Comparison of ENCODE assay signal across 22 mouse cellular contexts in genomic region chr8:111962589-111962988, GRCm38 (mm10). TPM values are rescaled to one million over a fixed set of nuclear protein-coding genes. Genes with fewer than 3 reads are reported as not detected.
DNase-seq lines count a peak whose midpoint lies in the region; ATAC-seq and TF ChIP-seq lines count a peak whose summit lies in the region.
"Had no signal": no experiment of that assay in that cellular context is flagged by ENCODE, and none has a peak within 500 bp of the region (broad histone marks: within the 10 kb centered on the region; RNA-seq: fewer than 3 reads in every experiment).

No protein-coding gene starts in this region.

- peak overlapping the region; percentile 26 to 46; a peak in 3 of 4 replicates for H3K27ac ChIP-seq in heart, embryonic 14.5 days (replicated peaks in 1 of 2; ENCODE audit: control insufficient read depth in 1 of 2, insufficient read depth in 1 of 2, low read depth in 2 of 2, low read length in 2 of 2)
- H3K27ac ChIP-seq in heart, adult 2 months, result no peak overlapping the region
- H3K27ac ChIP-seq in heart, postnatal 0 days (ENCODE audit: low read depth), result peak overlapping the region; percentile 51
- peak overlapping the region; percentile 66; the same call in 1 of the 2 replicates for H3K27ac ChIP-seq in ES-E14 (ENCODE audit: insufficient read depth, low read depth, low read length, poor library complexity, severe bottlenecking)
- H3K27ac ChIP-seq: forebrain, embryonic 10.5 days; forebrain, embryonic 13.5 days; hindbrain, embryonic 14.5 days; hindbrain, postnatal 0 days had no signal

- 24% methylated on average over 1 of the region's 1 CpGs for WGBS in heart, embryonic 14.5 days
- WGBS in heart, adult 2 months, result 27% methylated on average over 1 of the region's 1 CpGs
- 32% methylated on average over 1 of the region's 1 CpGs for WGBS in heart, postnatal 0 days

- no peak for TF ChIP-seq CTCF in heart, adult 2 months (IDR thresholded peaks at IDR 0.05)
- TF ChIP-seq CTCF in heart, postnatal 0 days (IDR thresholded peaks at IDR 0.05; ENCODE audit: low read depth), result no peak

- no peak overlapping the region for H3K4me3 ChIP-seq in heart, embryonic 14.5 days (ENCODE audit: control insufficient read depth in 1 of 2, insufficient read depth in 1 of 2, low read depth in 1 of 2, low read length in 2 of 2)
- H3K4me3 ChIP-seq in heart, adult 2 months, result no peak overlapping the region
- no peak overlapping the region for H3K4me3 ChIP-seq in heart, postnatal 0 days (ENCODE audit: low read depth, low read length)
- no peak overlapping the region for H3K4me3 ChIP-seq in ES-E14 (ENCODE audit: insufficient read depth in 1 of 2, low read depth in 1 of 2, low read length in 2 of 2, poor library complexity in 1 of 2, severe bottlenecking in 1 of 2)
- H3K4me3 ChIP-seq: forebrain, embryonic 10.5 days; forebrain, embryonic 13.5 days had no signal

- in situ Hi-C loops in ES-E14 (cut with MboI; ENCODE audit: low sequenced_read_pairs in 2 of 2, unreplicated experiment in 2 of 2), result no loop called here

- no peak for ATAC-seq in heart, embryonic 14.5 days (ENCODE audit: insufficient number of reproducible peaks, insufficient read depth, low FRiP score, low read depth)
- peak; percentile 64 for ATAC-seq in heart, postnatal 0 days (ENCODE audit: insufficient read depth, low read depth)
- ATAC-seq: CD4-positive, CD25-positive, alpha-beta regulatory T cell, adult 4 months; forebrain, embryonic 13.5 days; forebrain, embryonic 16.5 days; hindbrain, postnatal 0 days; inflammation-experienced regulatory T-cells, adult 6 months; intestine, embryonic 16.5 days; Patski had no signal

- no peak for TF ChIP-seq POLR2A in heart, adult 2 months (IDR thresholded peaks at IDR 0.05; ENCODE audit: insufficient read depth, low read depth, low read length)

- H3K4me1 ChIP-seq in heart, embryonic 14.5 days (ENCODE audit: control insufficient read depth in 2 of 2, insufficient read depth in 2 of 2, low read length in 2 of 2), result peaks cover 6 to 13% of the 10 kb centered on the region in 2 experiments
- no peaks in the 10 kb centered on the region for H3K4me1 ChIP-seq in heart, adult 2 months (ENCODE audit: control insufficient read depth, insufficient read depth, low read length)
- H3K4me1 ChIP-seq in heart, postnatal 0 days (ENCODE audit: control insufficient read depth, insufficient read depth), result peaks cover 5% of the 10 kb centered on the region; the same call in 1 of the 2 replicates
- peaks cover 15 to 34% of the 10 kb centered on the region in 2 experiments for H3K4me1 ChIP-seq in ES-E14 (ENCODE audit: control insufficient read depth in 2 of 2, insufficient read depth in 2 of 2, low read length in 2 of 2, poor library complexity in 1 of 2)

- no peaks in the 10 kb centered on the region for H3K79me2 ChIP-seq in heart, adult 2 months (replicated peaks; ENCODE audit: control insufficient read depth, insufficient read depth, low read length)

- TF ChIP-seq EP300 in heart, adult 2 months (IDR thresholded peaks at IDR 0.05; ENCODE audit: insufficient read depth, low read depth, low read length), result no peak
- TF ChIP-seq EP300 in heart, postnatal 0 days (IDR thresholded peaks at IDR 0.05; ENCODE audit: low read depth), result no peak

- H3K27me3 ChIP-seq in heart, embryonic 14.5 days (ENCODE audit: control insufficient read depth, insufficient read depth, low read length), result no peaks in the 10 kb centered on the region
- H3K27me3 ChIP-seq in heart, adult 2 months (ENCODE audit: control insufficient read depth, insufficient read depth, low read length), result no peaks in the 10 kb centered on the region
- H3K27me3 ChIP-seq in heart, postnatal 0 days (ENCODE audit: control insufficient read depth, insufficient read depth, low read length), result no peaks in the 10 kb centered on the region
- H3K27me3 ChIP-seq: forebrain, embryonic 13.5 days; Patski had no signal

- peak overlapping the region; percentile 16 for H3K4me2 ChIP-seq in heart, embryonic 14.5 days (ENCODE audit: low read length)
- H3K4me2 ChIP-seq in heart, postnatal 0 days (ENCODE audit: low read depth, low read length), result peak overlapping the region; percentile 27
- H3K4me2 ChIP-seq: forebrain, embryonic 13.5 days; hindbrain, embryonic 14.5 days had no signal

- no peaks in the 10 kb centered on the region for H3K9me3 ChIP-seq in heart, embryonic 14.5 days (ENCODE audit: control insufficient read depth, low read length)
- H3K9me3 ChIP-seq in heart, postnatal 0 days (replicated peaks; ENCODE audit: control insufficient read depth, low read length), result no peaks in the 10 kb centered on the region
- H3K9me3 ChIP-seq in ES-E14 (ENCODE audit: control insufficient read depth, insufficient read depth, low read depth, low read length), result no peaks in the 10 kb centered on the region
- H3K9me3 ChIP-seq: forebrain, embryonic 10.5 days; forebrain, embryonic 13.5 days; G1E had no signal

- H3K9ac ChIP-seq in heart, embryonic 14.5 days (ENCODE audit: low read length), result no peak overlapping the region
- no peak overlapping the region for H3K9ac ChIP-seq in heart, adult 2 months (ENCODE audit: low read depth, low read length)
- H3K9ac ChIP-seq in heart, postnatal 0 days (replicated peaks; ENCODE audit: low read depth, low read length), result no peak overlapping the region
- H3K9ac ChIP-seq in ES-E14 (ENCODE audit: insufficient read depth, low read depth, low read length, poor library complexity, severe bottlenecking), result no peak overlapping the region; the same call in 1 of the 2 replicates
- H3K9ac ChIP-seq: forebrain, embryonic 13.5 days; hindbrain, embryonic 14.5 days had no signal

- DNase-seq in heart, adult 2 months, result no peak
- DNase-seq in heart, postnatal 0 days (ENCODE audit: low spot score), result peak; percentile 54
- DNase-seq in heart, adult 11 months, result no peak
- DNase-seq in ES-E14 (ENCODE audit: low read depth, low spot score), result no peak
- DNase-seq in left cerebral cortex, adult 8-10 months (ENCODE audit: low spot score in 2 of 2), result no peak
- DNase-seq: cerebellum, adult 18-20 months; cerebellum, adult 9-10 months; gastrocnemius, postnatal 10 days; gastrocnemius, postnatal 36 days; kidney, adult 18-20 months had no signal

- H3K36me3 ChIP-seq in heart, embryonic 14.5 days (ENCODE audit: control insufficient read depth, insufficient read depth, low read length), result peaks cover 6% of the 10 kb centered on the region; the same call in 1 of the 2 replicates
- no peaks in the 10 kb centered on the region; the same call in 1 of the 2 replicates for H3K36me3 ChIP-seq in heart, adult 2 months (ENCODE audit: control insufficient read depth, insufficient read depth, low read length)
- 0 out of 2 replicates have a peak, but pooled peaks cover 5% of the 10 kb centered on the region for H3K36me3 ChIP-seq in heart, postnatal 0 days (replicated peaks; ENCODE audit: control insufficient read depth, insufficient read depth, low read length)
- peaks cover 2% of the 10 kb centered on the region; the same call in 1 of the 2 replicates for H3K36me3 ChIP-seq in ES-E14 (ENCODE audit: control insufficient read depth, insufficient read depth, low read length, poor library complexity, severe bottlenecking)

- intact Hi-C loops in heart, adult 2 months (cut with DNase I), result no loop called here

TF ChIP-seq in ES-E14, 5 proteins besides CTCF, POLR2A, EP300 and RAD21 (continues in another document):
- TF ChIP-seq HCFC1 (IDR thresholded peaks at IDR 0.05; ENCODE audit: borderline replicate concordance, insufficient read depth, low read length) (no peak), CHD2 (IDR thresholded peaks at IDR 0.05; ENCODE audit: low read depth, low read length) (no peak)

RNA-seq across cellular contexts. Expression of gene Gabarapl2, which starts 22.1 kb away (rescaled TPM):
- polyA plus RNA-seq in heart, embryonic 14.5 days (2014; fragmentation: Nextera tagmentation; extraction: Ambion mirVana), result 208 and 213 TPM in 2 replicates
- total RNA-seq in heart, adult 2 months (2021), result 100 to 1,000 TPM; 129 to 131 TPM
- 52.2 and 94.2 TPM in 2 replicates for polyA plus RNA-seq in heart, adult 2 months (2012; rRNA removed)
- 71.2 and 76.3 TPM in 2 replicates for total RNA-seq in heart, postnatal 0 days (2014; rRNA removed; ENCODE audit: low replicate concordance)
- polyA plus RNA-seq in heart, postnatal 0 days (2015; fragmentation: Nextera tagmentation; extraction: Ambion mirVana), result 212 and 220 TPM in 2 replicates
- 112 and 255 TPM in 2 replicates for total RNA-seq in ES-E14 (2012; rRNA removed)
- total RNA-seq in left cerebral cortex, adult 8-10 months (2022), result 100 to 1,000 TPM; 211 to 236 (median 227) TPM

RNA-seq across cellular contexts. Expression of gene Tmem231, which starts 28.9 kb away (rescaled TPM):
- 4.1 and 4.3 TPM in 2 replicates for polyA plus RNA-seq in heart, embryonic 14.5 days (2014; fragmentation: Nextera tagmentation; extraction: Ambion mirVana)
- 1 to 10 TPM; 2.1 to 2.6 TPM for total RNA-seq in heart, adult 2 months (2021)
- polyA plus RNA-seq in heart, adult 2 months (2012; rRNA removed), result 2.1 and 3.0 TPM in 2 replicates
- 1.2 and 3.3 TPM in 2 replicates for total RNA-seq in heart, postnatal 0 days (2014; rRNA removed; ENCODE audit: low replicate concordance)
- polyA plus RNA-seq in heart, postnatal 0 days (2015; fragmentation: Nextera tagmentation; extraction: Ambion mirVana), result 1.6 TPM in 2 replicates
- 30.3 and 38.5 TPM in 2 replicates for total RNA-seq in ES-E14 (2012; rRNA removed)
- 10 to 100 TPM; 11.6 to 13.2 (median 12.5) TPM for total RNA-seq in left cerebral cortex, adult 8-10 months (2022)
- total RNA-seq: granulocyte monocyte progenitor cell, adult 5-6 weeks had no signal

RNA-seq across cellular contexts. Expression of gene Adat1, which starts 29.5 kb away (rescaled TPM):
- 5.2 and 5.6 TPM in 2 replicates for polyA plus RNA-seq in heart, embryonic 14.5 days (2014; fragmentation: Nextera tagmentation; extraction: Ambion mirVana)
- total RNA-seq in heart, adult 2 months (2021), result 1 to 10 TPM; 1.8 to 2.0 TPM
- polyA plus RNA-seq in heart, adult 2 months (2012; rRNA removed), result 1.8 and 3.2 TPM in 2 replicates
- total RNA-seq in heart, postnatal 0 days (2014; rRNA removed; ENCODE audit: low replicate concordance), result 0.46 and 2.4 TPM in 2 replicates
- 2.0 and 2.2 TPM in 2 replicates for polyA plus RNA-seq in heart, postnatal 0 days (2015; fragmentation: Nextera tagmentation; extraction: Ambion mirVana)
- total RNA-seq in ES-E14 (2012; rRNA removed), result 11.0 and 14.6 TPM in 2 replicates
- total RNA-seq in left cerebral cortex, adult 8-10 months (2022), result 1 to 10 TPM; 5.3 to 8.0 (median 5.9) TPM

RNA-seq across cellular contexts. Expression of gene Kars, which starts 48.5 kb away (rescaled TPM):
- 131 and 142 TPM in 2 replicates for polyA plus RNA-seq in heart, embryonic 14.5 days (2014; fragmentation: Nextera tagmentation; extraction: Ambion mirVana)
- total RNA-seq in heart, adult 2 months (2021), result 100 to 1,000 TPM; 100 to 111 TPM
- 46.0 and 67.2 TPM in 2 replicates for polyA plus RNA-seq in heart, adult 2 months (2012; rRNA removed)
- total RNA-seq in heart, postnatal 0 days (2014; rRNA removed; ENCODE audit: low replicate concordance), result 73.7 and 73.8 TPM in 2 replicates
- 104 and 108 TPM in 2 replicates for polyA plus RNA-seq in heart, postnatal 0 days (2015; fragmentation: Nextera tagmentation; extraction: Ambion mirVana)
- total RNA-seq in ES-E14 (2012; rRNA removed), result 218 and 267 TPM in 2 replicates
- 10 to 100 TPM; 80.3 to 90.3 (median 84.7) TPM for total RNA-seq in left cerebral cortex, adult 8-10 months (2022)

RNA-seq across cellular contexts. Expression of gene Terf2ip, which starts 48.6 kb away (rescaled TPM):
- polyA plus RNA-seq in heart, embryonic 14.5 days (2014; fragmentation: Nextera tagmentation; extraction: Ambion mirVana), result 18.8 and 19.8 TPM in 2 replicates
- 10 to 100 TPM; 10.7 to 10.8 TPM for total RNA-seq in heart, adult 2 months (2021)
- 5.3 and 8.2 TPM in 2 replicates for polyA plus RNA-seq in heart, adult 2 months (2012; rRNA removed)
- 11.2 and 15.8 TPM in 2 replicates for total RNA-seq in heart, postnatal 0 days (2014; rRNA removed; ENCODE audit: low replicate concordance)
- polyA plus RNA-seq in heart, postnatal 0 days (2015; fragmentation: Nextera tagmentation; extraction: Ambion mirVana), result 13.0 and 14.2 TPM in 2 replicates
- total RNA-seq in ES-E14 (2012; rRNA removed), result 5.3 and 9.7 TPM in 2 replicates
- 10 to 100 TPM; 38.9 to 42.5 (median 40.4) TPM for total RNA-seq in left cerebral cortex, adult 8-10 months (2022)
